ENCODE assay signal across 8 mouse cellular contexts in genomic region chr12:13602414-13602813, GRCm38 (mm10).
A peak's percentile ranks its signal among the peaks of the same experiment; 100 is the strongest.
DNase-seq lines count a peak whose midpoint lies in the region; ATAC-seq and TF ChIP-seq lines count a peak whose summit lies in the region.

No protein-coding gene starts in this region.

- peak; percentile 58 for DNase-seq in forebrain, embryonic 11.5 days (ENCODE audit: low spot score)
- DNase-seq in neural tube, embryonic 10.5 days (ENCODE audit: extremely low spot score, low spot score) = peak; percentile 21
- DNase-seq in forebrain, postnatal 0 days = no peak
- peak; percentile 69 for DNase-seq in retina, embryonic 14.5 days (ENCODE audit: low spot score)
- DNase-seq in ovary, postnatal 36 days (ENCODE audit: low spot score) = no peak
- DNase-seq in ovary, adult 18-20 months (ENCODE audit: low spot score) = no peak

- TF ChIP-seq CTCF in forebrain, postnatal 0 days (IDR thresholded peaks at IDR 0.05; ENCODE audit: low read depth) = peak; percentile 46

- no peak overlapping the region for H3K4me2 ChIP-seq in forebrain, embryonic 11.5 days (ENCODE audit: low read depth, low read length, severe bottlenecking)
- no peak overlapping the region for H3K4me2 ChIP-seq in forebrain, embryonic 12.5 days
- no peak overlapping the region for H3K4me2 ChIP-seq in neural tube, embryonic 15.5 days
- no peak overlapping the region for H3K4me2 ChIP-seq in forebrain, postnatal 0 days (ENCODE audit: low read depth)

- no peaks in the 10 kb centered on the region for H3K9me3 ChIP-seq in forebrain, embryonic 11.5 days (ENCODE audit: control insufficient read depth, low read length)
- no peaks in the 10 kb centered on the region for H3K9me3 ChIP-seq in forebrain, embryonic 12.5 days
- H3K9me3 ChIP-seq in neural tube, embryonic 15.5 days (replicated peaks) = no peaks in the 10 kb centered on the region
- no peaks in the 10 kb centered on the region for H3K9me3 ChIP-seq in forebrain, postnatal 0 days (ENCODE audit: low read length)

- no peak overlapping the region for H3K4me3 ChIP-seq in forebrain, embryonic 11.5 days (ENCODE audit: low read depth, low read length)
- no peak overlapping the region for H3K4me3 ChIP-seq in forebrain, embryonic 12.5 days (replicated peaks)
- H3K4me3 ChIP-seq in neural tube, embryonic 15.5 days (replicated peaks) = no peak overlapping the region
- no peak overlapping the region for H3K4me3 ChIP-seq in forebrain, postnatal 0 days (ENCODE audit: low read depth, low read length)

- H3K27ac ChIP-seq in forebrain, embryonic 11.5 days (ENCODE audit: low read depth, low read length) = no peak overlapping the region
- H3K27ac ChIP-seq in forebrain, embryonic 12.5 days = no peak overlapping the region
- no peak overlapping the region for H3K27ac ChIP-seq in neural tube, embryonic 15.5 days (replicated peaks)
- no peak overlapping the region for H3K27ac ChIP-seq in forebrain, postnatal 0 days (ENCODE audit: low read depth, low read length)

- H3K36me3 ChIP-seq in forebrain, embryonic 11.5 days (ENCODE audit: control insufficient read depth, insufficient read depth, low read length) = no peaks in the 10 kb centered on the region
- no peaks in the 10 kb centered on the region for H3K36me3 ChIP-seq in forebrain, embryonic 12.5 days (replicated peaks)
- no peaks in the 10 kb centered on the region for H3K36me3 ChIP-seq in neural tube, embryonic 15.5 days
- H3K36me3 ChIP-seq in forebrain, postnatal 0 days (ENCODE audit: insufficient read depth) = no peaks in the 10 kb centered on the region

- no peak for ATAC-seq in forebrain, embryonic 11.5 days (replicated peaks; ENCODE audit: low FRiP score)
- no peak for ATAC-seq in forebrain, embryonic 12.5 days (ENCODE audit: low FRiP score)
- ATAC-seq in neural tube, embryonic 15.5 days (ENCODE audit: low FRiP score) = no peak; the same call in 1 of the 2 replicates
- ATAC-seq in forebrain, postnatal 0 days = no peak

- H3K9ac ChIP-seq in forebrain, embryonic 11.5 days (ENCODE audit: low read length) = no peak overlapping the region
- H3K9ac ChIP-seq in forebrain, embryonic 12.5 days = no peak overlapping the region
- H3K9ac ChIP-seq in neural tube, embryonic 15.5 days (replicated peaks) = no peak overlapping the region
- no peak overlapping the region for H3K9ac ChIP-seq in forebrain, postnatal 0 days

- H3K27me3 ChIP-seq in forebrain, embryonic 11.5 days (ENCODE audit: control insufficient read depth, insufficient read depth, low read length) = no peaks in the 10 kb centered on the region
- H3K27me3 ChIP-seq in forebrain, embryonic 12.5 days = no peaks in the 10 kb centered on the region
- no peaks in the 10 kb centered on the region for H3K27me3 ChIP-seq in neural tube, embryonic 15.5 days (replicated peaks)
- no peaks in the 10 kb centered on the region for H3K27me3 ChIP-seq in forebrain, postnatal 0 days (ENCODE audit: insufficient read depth, low read length)

- H3K4me1 ChIP-seq in forebrain, embryonic 11.5 days (replicated peaks; ENCODE audit: control insufficient read depth, insufficient read depth, low read length) = no peaks in the 10 kb centered on the region
- no peaks in the 10 kb centered on the region for H3K4me1 ChIP-seq in forebrain, embryonic 12.5 days
- peaks cover 10% of the 10 kb centered on the region for H3K4me1 ChIP-seq in neural tube, embryonic 15.5 days
- H3K4me1 ChIP-seq in forebrain, postnatal 0 days (ENCODE audit: insufficient read depth) = no peaks in the 10 kb centered on the region

Comparison
In these comparisons a context has a peak if more than half of its experiments do, and no peak if none do; other contexts are left out.
1. DNase-seq: peak in forebrain, embryonic 11.5 days (single experiment), neural tube, embryonic 10.5 days (single experiment) and retina, embryonic 14.5 days (single experiment); none in forebrain, postnatal 0 days (single experiment), ovary, postnatal 36 days (single experiment) and ovary, adult 18-20 months (single experiment).